Mouse (Mus musculus) olfactory bulb, adult 2 months (tissue): ENCODE data around the gene Rasl11b. TPM values are rescaled to one million over a fixed set of nuclear protein-coding genes. Genes with fewer than 3 reads are reported as not detected.
A peak's percentile ranks its signal among the peaks of the same experiment; 100 is the strongest.

Experiments used
- H3K27ac ChIP-seq: fragments of 200-500 bp; 2 replicates; pipeline ENCODE4 v1.5.1; 2012; ENCODE audit warnings: low read depth, low read length; ENCODE audit not compliant: insufficient read depth
- H3K4me1 ChIP-seq: fragments of 200-500 bp; 2 replicates; pipeline ENCODE4 v1.6.1; 2012; ENCODE audit warnings: low read length; ENCODE audit not compliant: control insufficient read depth, insufficient read depth
- H3K4me3 ChIP-seq: fragments of 200-500 bp; 2 replicates; pipeline ENCODE4 v1.5.1; 2012; ENCODE audit warnings: mild to moderate bottlenecking, low read depth, low read length, moderate library complexity; ENCODE audit not compliant: insufficient read depth
- CTCF ChIP-seq: fragments of 200-500 bp; IDR thresholded peaks from 2 replicates; pipeline ENCODE4 v1.5.1; 2012; ENCODE audit warnings: low read depth, mild to moderate bottlenecking, low read length, moderate library complexity; ENCODE audit not compliant: insufficient read depth
- POLR2A ChIP-seq: fragments of 200-500 bp; IDR thresholded peaks from 2 replicates; pipeline ENCODE4 v1.6.1; 2012; ENCODE audit warnings: mild to moderate bottlenecking, low read depth, low read length, moderate library complexity; ENCODE audit not compliant: insufficient read depth
- whole genome bisulfite sequencing: fragments of 180-500 bp; shearing (Covaris S2); methylation state at CpG from one replicate; pipeline ENCODE4 v1.1.7; 2018; 5-methylcytosine and 5-hydroxymethylcytosine counted together
- polyA plus RNA-seq: library from polyadenylated mRNA; stranded (reverse); fragments of >200 nt; gene quantifications from 2 replicates; pipeline ENCODE4 v1.2.4, GENCODE M21; 2012; ENCODE audit warnings: low replicate concordance; ENCODE audit not compliant: missing spikeins, insufficient read depth, insufficient read length

The Rasl11b gene
- polyA plus RNA-seq: not detected in 2 replicates

GRCm38 (mm10) chr5:74194841-74195613 lies at the start of gene Rasl11b:
Gene Rasl11b (plus strand): TSS chr5:74195286.
- TF ChIP-seq CTCF (peak; percentile 12; the same call in 1 of the 2 replicates), POLR2A (peak; percentile 100)
- peak within 1 kb of the TSS; percentile 66 for H3K4me3 ChIP-seq
- H3K4me1 ChIP-seq: peaks cover 32% of the 10 kb centered on the region
- under 1% methylated on average over 82 of the region's 82 CpGs for WGBS
- peak within 1 kb of the TSS; percentile 95 for H3K27ac ChIP-seq

GRCm38 (mm10) chr5:74147631-74148030 lies 47.5 kb upstream of the Rasl11b start:
- 92% methylated on average over 10 of the region's 10 CpGs for WGBS
- H3K4me1 ChIP-seq: no peaks in the 10 kb centered on the region
- no peak overlapping the region for H3K27ac ChIP-seq
- H3K4me3 ChIP-seq: no peak overlapping the region
- TF ChIP-seq POLR2A (no peak), CTCF (no peak)

GRCm38 (mm10) chr5:74149975-74150374 lies 45.1 kb upstream of the Rasl11b start:
- Histone ChIP-seq H3K4me3 (no peak overlapping the region), H3K4me1 (no peaks in the 10 kb centered on the region), H3K27ac (no peak overlapping the region)
- TF ChIP-seq CTCF (no peak), POLR2A (no peak)
- 76% methylated on average over 6 of the region's 6 CpGs for WGBS

GRCm38 (mm10) chr5:74151774-74152173 lies 43.3 kb upstream of the Rasl11b start:
- H3K4me1 ChIP-seq: no peaks in the 10 kb centered on the region

GRCm38 (mm10) chr5:74155860-74156351 lies 39.2 kb upstream of the Rasl11b start:
- Histone ChIP-seq H3K27ac (no peak overlapping the region), H3K4me1 (no peaks in the 10 kb centered on the region), H3K4me3 (no peak overlapping the region)
- TF ChIP-seq CTCF (no peak), POLR2A (no peak)
- 91% methylated on average over 7 of the region's 7 CpGs for WGBS

More at GRCm38 (mm10) chr5:74151774-74152173, 43.3 kb upstream of the Rasl11b start:
- Histone ChIP-seq H3K27ac (no peak overlapping the region), H3K4me3 (no peak overlapping the region)
- TF ChIP-seq POLR2A: no peak
- no peak for TF ChIP-seq CTCF
- 89% methylated on average over 11 of the region's 11 CpGs for WGBS

- TF ChIP-seq CTCF (no peak), POLR2A (no peak)
- Histone ChIP-seq H3K27ac (no peak overlapping the region), H3K4me3 (no peak overlapping the region), H3K4me1 (peaks cover 5% of the 10 kb centered on the region)
- WGBS: 82% methylated on average over 6 of the region's 6 CpGs
These were observed 36.0 kb upstream of the Rasl11b start for GRCm38 (mm10) chr5:74158929-74159632.

GRCm38 (mm10) chr5:74159906-74160305 lies 35.2 kb upstream of the Rasl11b start:
- WGBS: 82% methylated on average over 7 of the region's 7 CpGs
- TF ChIP-seq CTCF (no peak), POLR2A (no peak)

GRCm38 (mm10) chr5:74160349-74160748 lies 34.7 kb upstream of the Rasl11b start:
- H3K27ac ChIP-seq: no peak overlapping the region
- WGBS: 87% methylated on average over 4 of the region's 4 CpGs
- no peak for TF ChIP-seq CTCF
- TF ChIP-seq POLR2A: no peak
- H3K4me1 ChIP-seq: peaks cover 5% of the 10 kb centered on the region
- no peak overlapping the region for H3K4me3 ChIP-seq

More at GRCm38 (mm10) chr5:74159906-74160305, 35.2 kb upstream of the Rasl11b start:
- Histone ChIP-seq H3K27ac (no peak overlapping the region), H3K4me3 (no peak overlapping the region), H3K4me1 (peaks cover 5% of the 10 kb centered on the region)
